Mouse (Mus musculus) lung, postnatal 14 days (tissue): ENCODE results near the gene Col6a4.

Source experiments
- DNase-seq: peaks from one replicate; pipeline ENCODE4 v3.0.0; 2021

Col6a4 gene

GRCm38 (mm10) chr9:106096683-106097082 lies at the start of gene Col6a4:
TSS of gene Col6a4 (minus strand) at chr9:106096783.
- no peak for DNase-seq

DNA sequence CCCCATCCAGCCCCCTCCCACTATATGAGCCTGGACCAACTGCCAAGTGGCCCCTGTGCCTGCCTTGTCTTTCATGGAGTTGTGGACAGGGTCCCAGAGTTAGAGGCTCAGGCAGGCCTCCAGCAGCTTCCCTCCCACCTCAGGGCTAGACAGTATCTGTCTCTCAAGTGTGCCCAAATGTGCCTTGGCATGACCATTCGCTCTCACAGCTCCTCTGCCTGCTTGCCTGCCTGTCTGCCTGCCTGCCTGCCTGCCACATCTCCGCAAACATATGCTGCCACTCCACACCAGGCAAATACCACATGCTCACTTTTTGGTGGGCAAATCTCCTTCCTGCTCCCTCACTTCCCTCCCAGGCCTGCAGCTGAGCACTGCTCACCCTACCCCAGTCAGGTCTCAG lies 49.0 kb upstream of the Col6a4 start:
- DNase-seq, result no peak

GRCm38 (mm10) chr9:106144176-106144575 lies 47.6 kb upstream of the Col6a4 start:
- DNase-seq, result no peak

DNA sequence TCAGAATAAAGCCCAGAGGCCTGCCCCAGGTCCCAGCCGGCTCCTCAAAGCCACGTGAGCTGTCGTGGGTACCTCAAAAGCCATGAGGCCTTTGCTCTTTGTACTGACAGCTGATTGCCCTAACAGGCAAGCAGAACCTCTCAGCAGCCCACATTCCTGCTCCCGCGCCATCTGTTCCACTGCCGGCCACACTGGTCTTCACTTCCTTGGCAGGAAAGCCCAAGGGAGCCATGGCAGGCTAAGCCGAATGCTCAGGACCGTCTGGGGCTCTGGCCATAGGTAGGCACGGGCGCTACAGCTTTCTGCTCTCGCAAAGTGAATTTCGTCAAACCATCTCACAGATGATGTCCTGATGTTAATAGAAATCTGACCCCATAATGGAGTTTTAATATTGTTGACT lies 45.4 kb upstream of the Col6a4 start:
- no peak for DNase-seq

- peak; percentile 39 for DNase-seq
Measured at GRCm38 (mm10) chr9:106139763-106140162, 43.2 kb upstream of the Col6a4 start.

DNA sequence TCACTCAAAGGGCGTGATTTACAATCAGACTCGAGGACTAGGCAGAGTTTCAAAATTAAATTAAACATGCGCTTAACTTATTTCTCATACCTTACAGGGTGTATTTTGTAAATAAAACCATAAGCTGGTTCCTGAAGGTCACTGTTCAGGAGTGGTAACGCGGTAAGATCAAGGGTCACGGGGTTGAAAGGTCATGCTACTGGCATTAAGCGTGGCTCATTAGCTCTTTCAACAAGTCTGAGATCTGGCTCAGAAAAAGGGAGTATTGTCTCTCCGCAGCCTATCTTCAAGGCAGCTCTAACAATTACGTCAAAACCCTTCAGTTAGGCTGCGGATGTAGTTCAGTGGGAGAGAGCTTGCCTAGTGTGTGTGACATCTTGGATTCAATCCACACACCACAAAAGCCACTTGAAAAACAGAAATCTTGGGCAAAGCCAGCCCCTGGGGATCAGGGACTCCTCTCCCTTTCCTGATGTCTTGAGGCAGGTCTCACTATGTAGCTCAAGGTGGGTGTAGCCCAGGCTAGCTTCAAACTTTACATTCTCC lies 41.2 kb upstream of the Col6a4 start:
- no peak for DNase-seq

DNA sequence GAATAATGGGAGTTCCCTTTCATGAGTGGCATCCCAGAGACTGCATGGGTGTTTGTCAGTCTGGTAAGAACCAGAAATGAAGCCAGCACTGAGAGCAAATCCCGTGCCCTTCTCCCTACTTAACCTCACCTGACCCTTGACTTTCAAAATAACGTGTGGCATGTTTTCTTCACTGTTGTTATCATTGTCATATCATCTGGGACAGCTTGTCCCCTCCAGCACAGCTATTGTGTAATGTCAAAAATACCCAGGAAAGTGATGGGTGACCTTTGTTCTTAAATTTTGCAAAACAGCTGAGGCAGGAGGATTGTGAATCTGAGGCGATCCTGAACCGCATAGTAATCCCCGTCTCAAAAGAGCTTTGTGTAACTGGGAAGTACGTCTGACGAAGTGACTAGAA lies 33.7 kb upstream of the Col6a4 start:
- no peak for DNase-seq

DNA sequence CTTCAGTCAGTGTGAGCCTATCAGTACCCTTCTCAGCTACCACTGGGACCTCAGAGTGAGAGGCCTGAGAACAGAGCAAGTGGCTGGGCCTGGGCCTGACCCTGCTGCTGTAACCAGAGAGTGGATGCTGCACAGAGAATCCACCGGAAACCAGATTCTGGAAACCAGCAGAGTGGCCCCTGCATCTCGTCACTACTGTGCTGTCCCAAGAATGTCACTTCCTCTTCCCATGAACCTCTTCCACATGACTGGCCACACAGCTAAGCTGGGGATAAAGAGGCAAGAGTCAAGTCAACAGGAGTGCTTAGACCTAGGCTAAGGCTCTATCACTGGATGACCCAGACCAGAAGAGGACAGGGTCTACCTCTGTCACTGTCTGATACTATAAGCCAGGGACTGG lies 32.5 kb upstream of the Col6a4 start:
- DNase-seq, result no peak

DNA sequence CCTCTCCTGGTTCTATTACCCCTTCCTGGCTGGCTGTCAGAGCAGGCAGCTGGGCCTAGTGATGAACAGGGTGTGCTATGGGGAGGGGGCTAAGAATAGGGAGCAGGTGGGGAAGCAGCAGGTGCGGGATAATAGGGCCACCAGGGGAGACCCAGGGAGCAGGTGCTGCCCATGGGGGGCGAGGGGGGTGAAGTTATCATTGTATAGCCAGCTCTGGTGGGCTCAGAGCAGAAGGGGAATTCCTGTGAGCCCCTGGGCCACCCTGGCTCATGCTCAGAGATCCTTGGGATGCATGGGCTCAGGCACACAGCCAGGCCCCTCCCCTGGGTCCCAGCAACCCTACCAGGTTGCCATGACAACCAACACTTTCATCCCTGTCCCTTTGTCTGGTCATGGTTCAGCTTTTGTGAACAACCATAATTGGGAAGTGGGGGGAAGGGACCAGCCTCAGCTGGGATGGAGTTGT lies 30.2 kb upstream of the Col6a4 start:
- no peak for DNase-seq

DNA sequence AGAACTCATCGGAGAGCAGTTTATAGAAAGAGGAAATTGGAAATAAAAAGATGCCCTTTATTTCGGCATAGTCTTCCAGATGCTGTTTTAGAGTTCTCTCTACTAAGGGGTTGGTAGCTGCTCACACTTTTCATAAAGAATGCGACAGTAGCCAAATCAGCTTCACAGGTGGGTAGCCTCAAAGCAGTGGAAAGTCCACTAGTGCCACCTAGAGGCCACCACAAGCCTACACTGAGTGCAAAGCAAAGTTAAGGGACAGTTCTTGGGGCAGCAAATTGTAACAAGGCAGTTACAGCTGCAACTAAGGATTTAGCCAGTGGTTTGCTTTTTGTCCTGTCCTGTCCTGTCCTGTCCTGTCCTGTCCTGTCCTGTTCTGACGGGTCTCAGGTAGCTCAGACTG lies 27.0 kb upstream of the Col6a4 start:
- peak; percentile 49 for DNase-seq

GRCm38 (mm10) chr9:106119075-106119474 lies 22.5 kb upstream of the Col6a4 start:
- DNase-seq, result no peak

DNA sequence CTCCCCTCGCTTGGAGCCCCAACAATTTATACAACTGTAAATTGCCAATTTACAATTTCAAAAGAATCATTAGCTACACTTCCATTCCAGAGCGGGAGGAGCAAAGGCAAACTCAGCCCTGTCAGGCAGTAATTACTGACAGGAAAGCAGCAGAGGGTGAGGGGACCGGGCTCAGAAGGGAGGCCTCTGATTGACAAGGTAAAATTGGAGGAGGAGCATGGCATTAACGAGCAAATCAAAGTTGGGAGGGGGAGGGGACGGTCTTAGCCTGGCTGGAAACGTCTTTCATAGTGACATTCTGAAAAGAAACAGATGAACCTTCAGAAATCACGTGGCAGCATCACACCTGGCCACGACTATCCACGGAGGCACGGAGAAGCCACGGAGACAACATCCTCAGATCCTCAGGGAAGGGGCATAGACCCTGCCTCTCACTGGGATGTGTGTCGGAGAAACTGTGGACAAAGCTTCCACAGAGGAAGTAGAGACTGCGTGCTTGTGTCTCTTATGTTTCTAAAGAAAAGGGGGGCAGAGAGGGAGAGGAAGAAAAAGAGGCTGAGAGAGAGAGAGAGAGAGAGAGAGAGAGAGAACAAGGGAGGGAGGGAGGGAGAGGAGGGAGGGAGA lies 19.3 kb upstream of the Col6a4 start:
- no peak for DNase-seq

- peak; percentile 80 for DNase-seq
Measured at GRCm38 (mm10) chr9:106112770-106113423, 16.3 kb upstream of the Col6a4 start.

DNA sequence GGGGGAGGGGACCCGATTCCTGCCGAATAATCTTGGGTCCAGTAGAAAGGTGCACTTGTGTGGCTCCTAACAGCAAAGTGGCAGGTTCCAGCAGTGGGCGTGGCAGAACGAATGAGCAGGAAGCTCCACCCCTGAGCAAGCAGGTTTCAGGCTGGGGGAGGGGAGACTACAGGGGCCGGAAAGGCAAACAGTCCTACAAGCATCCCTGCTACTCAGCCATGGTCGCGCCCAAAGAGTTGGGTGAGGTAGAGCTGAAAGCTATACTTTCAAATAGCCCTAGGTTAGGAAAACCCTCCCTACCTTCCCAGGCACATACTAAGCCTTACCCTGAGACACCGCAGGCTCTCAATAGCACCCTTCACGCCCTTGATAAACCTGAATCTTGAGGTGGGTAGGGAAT lies 9.7 kb upstream of the Col6a4 start:
- DNase-seq, result no peak

- DNase-seq, result no peak
Measured at GRCm38 (mm10) chr9:106104401-106104800, 7.8 kb upstream of the Col6a4 start.

- no peak for DNase-seq
Measured at GRCm38 (mm10) chr9:106101166-106101565, 4.6 kb upstream of the Col6a4 start.

DNA sequence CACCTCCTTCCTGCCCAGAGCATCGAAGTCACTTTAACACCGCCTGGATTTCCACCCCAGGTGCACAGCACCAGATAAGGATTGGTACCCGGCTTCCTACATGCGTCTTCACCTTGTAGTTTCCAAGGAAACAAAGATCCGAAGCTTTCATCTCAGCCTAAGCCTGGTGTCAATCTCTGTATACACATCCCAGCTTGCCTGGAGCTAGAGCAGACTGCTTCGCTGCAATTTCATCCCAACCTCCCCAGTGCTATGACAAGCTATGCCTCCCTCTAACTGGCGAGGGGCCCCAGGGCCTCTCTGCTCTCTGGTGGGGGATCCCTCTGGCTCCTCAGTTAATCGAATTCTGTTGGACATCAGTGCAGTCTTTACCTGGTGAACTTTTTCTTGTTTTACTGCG lies 3.7 kb upstream of the Col6a4 start:
- no peak for DNase-seq

DNA sequence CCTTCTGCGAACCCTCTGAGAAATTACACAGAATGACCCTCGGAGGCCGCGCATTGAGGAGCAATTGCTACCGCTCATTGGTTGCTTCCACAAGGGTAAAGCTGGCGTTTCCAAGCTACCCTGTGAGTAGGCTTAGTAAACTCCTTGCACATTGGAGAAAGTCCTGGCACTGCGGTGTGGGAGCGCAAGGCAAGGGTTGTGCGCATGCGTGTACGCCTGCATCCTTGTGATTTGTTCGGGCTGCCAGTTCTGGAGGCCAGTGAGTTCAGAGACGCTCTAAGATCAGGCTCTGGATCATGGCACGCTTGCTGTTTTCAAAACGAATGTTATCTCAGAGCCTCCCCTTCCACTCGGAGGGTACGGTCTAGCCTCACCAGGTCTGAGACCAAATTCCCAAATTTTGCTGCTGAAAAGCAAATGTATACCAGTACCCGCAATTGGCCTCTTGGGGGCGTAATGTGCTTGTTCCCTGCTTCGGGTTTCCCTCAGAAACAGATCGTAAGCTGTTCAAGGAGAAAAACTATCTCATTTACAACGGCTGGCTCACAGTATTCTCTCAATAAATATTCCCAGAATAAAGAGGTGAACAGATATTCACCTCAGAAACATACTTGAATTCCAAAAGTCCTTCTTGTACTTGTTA lies 2.9 kb upstream of the Col6a4 start:
- no peak for DNase-seq

DNA sequence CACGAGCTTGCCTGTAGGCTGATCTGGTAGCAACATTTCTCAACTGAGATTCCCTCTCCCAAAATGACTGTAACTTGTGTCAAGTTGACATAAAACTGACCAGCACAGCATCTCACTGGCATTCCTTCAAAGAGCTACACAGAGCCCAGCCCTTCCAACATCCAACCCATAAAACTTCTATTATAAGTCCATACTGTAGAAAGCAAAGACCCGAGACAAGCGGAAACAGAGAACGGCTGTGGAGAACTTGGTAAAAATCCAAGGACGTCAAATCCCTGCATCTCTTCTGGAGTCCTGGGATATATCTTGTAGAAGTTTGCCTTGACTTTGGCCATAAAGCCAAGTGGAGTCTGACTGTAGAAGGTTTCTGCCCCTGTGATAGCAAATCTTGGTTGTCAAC lies 15.1 kb downstream of the Col6a4 start:
- DNase-seq, result no peak

- peak; percentile 66 for DNase-seq
Measured at GRCm38 (mm10) chr9:106080261-106081033, 16.1 kb downstream of the Col6a4 start.

DNA sequence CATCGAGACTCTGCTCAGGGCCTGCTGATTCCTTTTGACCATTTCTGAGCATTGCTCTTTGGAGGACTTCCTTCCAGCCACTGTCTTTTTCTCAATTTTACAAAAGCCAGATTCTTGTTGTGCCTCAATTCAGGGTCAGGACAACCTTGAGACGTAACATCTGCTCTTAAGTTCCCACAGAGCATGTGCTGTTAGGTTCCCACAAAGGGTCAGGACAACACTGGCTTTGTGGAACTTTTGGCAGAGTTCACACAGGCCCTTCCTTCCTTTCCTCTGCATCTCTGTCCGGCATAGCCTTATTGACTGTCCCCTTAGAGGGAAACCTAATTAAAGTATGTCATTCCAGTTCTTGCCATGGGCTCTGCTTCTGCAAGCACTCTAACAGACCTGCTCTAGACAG lies 18.6 kb downstream of the Col6a4 start:
- no peak for DNase-seq

DNA sequence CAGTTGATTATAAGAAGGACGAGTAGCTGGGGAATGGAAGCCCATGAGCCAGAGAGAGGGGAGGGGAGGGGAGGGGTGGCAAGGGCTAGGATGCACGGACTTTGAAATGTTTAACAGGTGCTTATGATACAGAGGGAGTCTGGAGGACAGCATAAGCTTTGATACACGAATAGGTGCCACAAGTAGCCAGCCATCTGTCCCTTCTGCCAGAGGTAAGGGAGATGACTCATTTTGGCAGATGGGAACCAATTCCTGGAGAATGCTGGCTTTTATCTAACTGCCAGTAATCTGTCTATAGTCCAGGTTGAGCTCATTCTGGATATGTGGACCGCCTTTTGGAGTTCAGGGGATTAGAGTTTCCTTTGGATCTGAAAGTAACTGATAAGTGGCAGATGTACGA lies 20.3 kb downstream of the Col6a4 start:
- no peak for DNase-seq

- no peak for DNase-seq
Measured at GRCm38 (mm10) chr9:106073956-106074355, 22.6 kb downstream of the Col6a4 start.
